Mouse (Mus musculus): ENCODE results near the gene AW011738. TPM values are rescaled to one million over a fixed set of nuclear protein-coding genes. Genes with fewer than 3 reads are reported as not detected.

Gene AW011738
- polyA plus RNA-seq, 1 experiment from 2014 or later, result 2.0 TPM

- Histone ChIP-seq H3K4me1 (peaks cover 20% of the 10 kb centered on the region), H3K4me3 (no peak overlapping the region), H3K9me3 (no peaks in the 10 kb centered on the region), H3K9ac (no peak overlapping the region), H3K4me2 (replicated peaks) (no peak overlapping the region), H3K27me3 (peaks cover 35% of the 10 kb centered on the region), H3K36me3 (peaks cover 20% of the 10 kb centered on the region), H3K27ac (no peak overlapping the region)
- no peak for ATAC-seq (ENCODE audit: insufficient number of reproducible peaks, insufficient read depth, low FRiP score, low TSS enrichment)
- 26% methylated on average over 3 of the region's 3 CpGs for WGBS
These were observed 49.5 kb downstream of the AW011738 start for GRCm38 (mm10) chr4:156252619-156253018.

- H3K9ac ChIP-seq, result no peak overlapping the region
- no peaks in the 10 kb centered on the region for H3K9me3 ChIP-seq
- no peak overlapping the region for H3K4me3 ChIP-seq
- peaks cover 35% of the 10 kb centered on the region for H3K27me3 ChIP-seq
- H3K4me2 ChIP-seq (replicated peaks), result no peak overlapping the region
- WGBS, result 47% methylated on average over 7 of the region's 7 CpGs
- no peak overlapping the region for H3K27ac ChIP-seq
- H3K4me1 ChIP-seq, result peaks cover 20% of the 10 kb centered on the region
- no peak for ATAC-seq (ENCODE audit: insufficient number of reproducible peaks, insufficient read depth, low FRiP score, low TSS enrichment)
- peaks cover 15% of the 10 kb centered on the region for H3K36me3 ChIP-seq
These were observed 49.9 kb downstream of the AW011738 start for GRCm38 (mm10) chr4:156253043-156253442.

GRCm38 (mm10) chr4:156254361-156255077 is 51.4 kb downstream of the AW011738 start:
- H3K9me3 ChIP-seq, result no peaks in the 10 kb centered on the region
- peak overlapping the region; percentile 20 for H3K4me3 ChIP-seq
- no peak overlapping the region for H3K27ac ChIP-seq
- peaks cover under 1% of the 10 kb centered on the region; the same call in 1 of the 2 replicates for H3K36me3 ChIP-seq
- H3K27me3 ChIP-seq, result peaks cover 35% of the 10 kb centered on the region
- peaks cover 20% of the 10 kb centered on the region for H3K4me1 ChIP-seq
- H3K4me2 ChIP-seq (replicated peaks), result peak overlapping the region; percentile 40
- peak; percentile 59; the same call in 1 of the 2 replicates for ATAC-seq (ENCODE audit: insufficient number of reproducible peaks, insufficient read depth, low FRiP score, low TSS enrichment)
- no peak overlapping the region for H3K9ac ChIP-seq
- WGBS, result 1% methylated on average over 30 of the region's 30 CpGs

Small RNA genes lying within 50 kb of the gene (microRNA-seq; reads per million reads assigned to microRNA genes)
- gene Mir7658, result 4.4 reads per million, percentile 18 among the genes with 10 or more reads in this experiment

Other genes with a start within 250 kb of the AW011738 start
- gene C1qtnf12, start 241.0 kb upstream of the AW011738 start, polyA plus RNA-seq (2016; fragmentation: Nextera tagmentation; extraction: Ambion mirVana), result 31.9 and 35.8 TPM in 2 replicates
- gene B3galt6, start 210.7 kb upstream of the AW011738 start, polyA plus RNA-seq (2016; fragmentation: Nextera tagmentation; extraction: Ambion mirVana), result 18.4 and 20.3 TPM in 2 replicates
- 141 and 143 TPM in 2 replicates for gene Sdf4, start 210.4 kb upstream of the AW011738 start, polyA plus RNA-seq (2016; fragmentation: Nextera tagmentation; extraction: Ambion mirVana)
- 0.70 and 1.1 TPM in 2 replicates for gene Tnfrsf4, start 189.5 kb upstream of the AW011738 start, polyA plus RNA-seq (2016; fragmentation: Nextera tagmentation; extraction: Ambion mirVana)
- gene Tnfrsf18, start 177.1 kb upstream of the AW011738 start, polyA plus RNA-seq (2016; fragmentation: Nextera tagmentation; extraction: Ambion mirVana), result 1.9 and 2.3 TPM in 2 replicates
- 1.0 and 1.5 TPM in 2 replicates for gene Ttll10, start 143.9 kb upstream of the AW011738 start, polyA plus RNA-seq (2016; fragmentation: Nextera tagmentation; extraction: Ambion mirVana)
- 54.8 and 55.5 TPM in 2 replicates for gene 9430015G10Rik, start 93.3 kb upstream of the AW011738 start, polyA plus RNA-seq (2016; fragmentation: Nextera tagmentation; extraction: Ambion mirVana)
- 0.43 and 0.61 TPM in 2 replicates for gene Rnf223, start 72.8 kb upstream of the AW011738 start, polyA plus RNA-seq (2016; fragmentation: Nextera tagmentation; extraction: Ambion mirVana)
- 100.0 and 101 TPM in 2 replicates for gene Agrn, start 5.8 kb upstream of the AW011738 start, polyA plus RNA-seq (2016; fragmentation: Nextera tagmentation; extraction: Ambion mirVana)
- 1.1 and 1.3 TPM in 2 replicates for gene Isg15, start 2.5 kb upstream of the AW011738 start, polyA plus RNA-seq (2016; fragmentation: Nextera tagmentation; extraction: Ambion mirVana)
- gene Perm1, start 12.6 kb downstream of the AW011738 start, polyA plus RNA-seq (2016; fragmentation: Nextera tagmentation; extraction: Ambion mirVana), result 0.70 and 1.1 TPM in 2 replicates
- gene Plekhn1, start 31.6 kb downstream of the AW011738 start, polyA plus RNA-seq (2016; fragmentation: Nextera tagmentation; extraction: Ambion mirVana), result 32.5 and 35.7 TPM in 2 replicates
- 97.4 and 98.7 TPM in 2 replicates for gene Noc2l, start 32.7 kb downstream of the AW011738 start, polyA plus RNA-seq (2016; fragmentation: Nextera tagmentation; extraction: Ambion mirVana)
- 1.1 and 1.3 TPM in 2 replicates for gene Samd11, start 52.4 kb downstream of the AW011738 start, polyA plus RNA-seq (2016; fragmentation: Nextera tagmentation; extraction: Ambion mirVana)
- not detected in 2 replicates for gene Vmn2r-ps159, start 127.8 kb downstream of the AW011738 start, polyA plus RNA-seq (2016; fragmentation: Nextera tagmentation; extraction: Ambion mirVana)

Measured in embryonic facial prominence, embryonic 12.5 days (tissue).